ENCODE assay signal across 14 mouse cellular contexts in the genomic region with DNA sequence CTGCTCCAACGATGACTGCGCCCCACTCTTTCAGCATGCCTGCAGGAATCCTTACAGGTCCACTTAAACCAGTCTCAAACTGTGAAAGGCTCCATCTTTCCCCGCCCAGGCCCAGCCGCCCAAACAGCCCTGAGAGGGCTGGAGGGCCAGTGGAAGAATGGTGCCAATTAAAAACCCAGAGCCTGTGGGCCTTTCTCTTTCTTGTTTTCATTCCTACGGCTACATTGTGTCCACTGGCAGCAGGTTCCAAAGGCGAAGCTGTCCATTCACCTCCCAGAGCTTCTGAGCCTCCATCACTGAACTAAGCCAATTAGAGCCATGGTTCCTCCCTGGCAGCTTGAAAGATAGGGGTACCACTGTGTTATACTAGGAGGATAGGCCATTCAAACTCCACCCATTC.
DNase-seq lines count a peak whose midpoint lies in the region; ATAC-seq lines count a peak whose summit lies in the region.
"Had no signal": no experiment of that assay in that cellular context is flagged by ENCODE, and none has a peak within 500 bp of the region (broad histone marks: within the 10 kb centered on the region; RNA-seq: fewer than 3 reads in every experiment).

No protein-coding gene starts in this region.

- peaks cover 68% of the 10 kb centered on the region for H3K4me1 ChIP-seq in neural tube, embryonic 13.5 days (replicated peaks)
- H3K4me1 ChIP-seq in hindbrain, embryonic 16.5 days (ENCODE audit: control insufficient read depth, insufficient read depth, low read depth, low read length): peaks cover 47% of the 10 kb centered on the region

- H3K4me3 ChIP-seq in neural tube, embryonic 13.5 days: no peak overlapping the region
- no peak overlapping the region for H3K4me3 ChIP-seq in hindbrain, embryonic 16.5 days (ENCODE audit: low read length)

- no peak overlapping the region for H3K9ac ChIP-seq in neural tube, embryonic 13.5 days
- H3K9ac ChIP-seq in hindbrain, embryonic 16.5 days (ENCODE audit: low read depth, low read length): no peak overlapping the region

- no peak for ATAC-seq in neural tube, embryonic 13.5 days (ENCODE audit: low read depth)
- ATAC-seq in hindbrain, embryonic 16.5 days: peak; percentile 11; the same call in 1 of the 2 replicates

- WGBS in neural tube, embryonic 13.5 days: 24% methylated on average over 6 of the region's 6 CpGs
- 27% methylated on average over 6 of the region's 6 CpGs for WGBS in hindbrain, embryonic 16.5 days

- H3K9me3 ChIP-seq in neural tube, embryonic 13.5 days: no peaks in the 10 kb centered on the region
- no peaks in the 10 kb centered on the region for H3K9me3 ChIP-seq in hindbrain, embryonic 16.5 days (ENCODE audit: control insufficient read depth, low read length)
- H3K9me3 ChIP-seq: G1E had no signal

- H3K36me3 ChIP-seq in neural tube, embryonic 13.5 days: no peaks in the 10 kb centered on the region
- no peaks in the 10 kb centered on the region for H3K36me3 ChIP-seq in hindbrain, embryonic 16.5 days (ENCODE audit: control insufficient read depth, insufficient read depth, low read length)

- peak; percentile 40 for DNase-seq in embryo, embryonic 11 days
- no peak for DNase-seq in embryo, embryonic 10 days (ENCODE audit: low spot score)
- DNase-seq in neural tube, embryonic 10.5 days (ENCODE audit: extremely low spot score, low spot score): no peak
- DNase-seq in urinary bladder, adult 18-20 months (ENCODE audit: low spot score in 2 of 2): no peak
- DNase-seq in left cerebral cortex, adult 18-20 months (ENCODE audit: low spot score in 2 of 2): no peak
- DNase-seq in thymus, postnatal 0 days (ENCODE audit: low spot score): no peak
- DNase-seq: gastrocnemius, postnatal 10 days; left cerebral cortex, postnatal 4 days; thymus, adult 18-20 months had no signal

- H3K27ac ChIP-seq in neural tube, embryonic 13.5 days (replicated peaks): peak overlapping the region; percentile 30; the same call in 1 of the 2 replicates
- peak overlapping the region; percentile 37 for H3K27ac ChIP-seq in hindbrain, embryonic 16.5 days (ENCODE audit: low read depth, low read length)
- H3K27ac ChIP-seq: kidney, postnatal 0 days; macrophage had no signal

- H3K4me2 ChIP-seq in neural tube, embryonic 13.5 days: no peak overlapping the region
- no peak overlapping the region for H3K4me2 ChIP-seq in hindbrain, embryonic 16.5 days (ENCODE audit: low read length)

- no peaks in the 10 kb centered on the region for H3K27me3 ChIP-seq in neural tube, embryonic 13.5 days
- H3K27me3 ChIP-seq in hindbrain, embryonic 16.5 days (replicated peaks; ENCODE audit: control insufficient read depth, insufficient read depth, low read length): no peaks in the 10 kb centered on the region
